Comparison of ENCODE assay signal across 11 mouse cellular contexts in the genomic region with DNA sequence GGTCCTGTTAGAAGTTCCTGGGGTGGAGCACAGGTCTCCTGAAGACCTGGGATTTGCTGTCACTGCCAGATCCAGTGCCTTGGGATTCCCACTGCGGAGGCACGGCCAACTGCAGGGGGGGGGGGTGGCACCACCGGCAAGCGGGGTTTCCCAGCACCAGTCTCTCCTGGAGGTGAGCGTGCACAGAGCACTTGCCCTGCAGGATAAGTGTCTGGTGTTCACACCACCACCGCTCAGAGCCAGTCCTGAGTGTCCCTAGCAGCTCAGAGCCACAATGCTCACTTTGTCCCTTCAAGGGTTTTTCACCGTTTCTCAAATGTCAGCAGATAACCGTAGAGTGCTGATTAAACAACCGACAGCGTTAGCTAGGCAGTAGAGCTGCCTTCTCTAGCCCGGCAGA. TPM values are rescaled to one million over a fixed set of nuclear protein-coding genes. Genes with fewer than 3 reads are reported as not detected.
A peak's percentile ranks its signal among the peaks of the same experiment; 100 is the strongest.
DNase-seq lines count a peak whose midpoint lies in the region; ATAC-seq and TF ChIP-seq lines count a peak whose summit lies in the region.
"Had no signal": no experiment of that assay in that cellular context is flagged by ENCODE, and none has a peak within 500 bp of the region (broad histone marks: within the 10 kb centered on the region; RNA-seq: fewer than 3 reads in every experiment).

No protein-coding gene starts in this region.

- ATAC-seq in kidney, postnatal 0 days (replicated peaks; ENCODE audit: low FRiP score, low read depth) = 0 out of 2 replicates have a peak, but pooled peaks have one; percentile 41
- peak; percentile 21; the same call in 1 of the 2 replicates for ATAC-seq in forebrain, embryonic 11.5 days (replicated peaks; ENCODE audit: low FRiP score)
- ATAC-seq in intestine, postnatal 0 days = no peak
- no peak for ATAC-seq in neural tube, embryonic 12.5 days (ENCODE audit: low FRiP score, low read depth)
- no peak for ATAC-seq in activated CD4-positive, CD25-positive, alpha-beta regulatory T cell, adult 4 months

- 23% methylated on average over 11 of the region's 11 CpGs for WGBS in kidney, postnatal 0 days
- WGBS in forebrain, embryonic 11.5 days = 19% methylated on average over 11 of the region's 11 CpGs
- 19% methylated on average over 11 of the region's 11 CpGs for WGBS in intestine, postnatal 0 days
- WGBS in neural tube, embryonic 12.5 days = 24% methylated on average over 11 of the region's 11 CpGs

- no peak overlapping the region for H3K9ac ChIP-seq in kidney, postnatal 0 days (ENCODE audit: low read depth, low read length)
- H3K9ac ChIP-seq in forebrain, embryonic 11.5 days (ENCODE audit: low read length) = no peak overlapping the region
- 0 out of 2 replicates have a peak overlapping the region, but pooled peaks have one; percentile 31 for H3K9ac ChIP-seq in intestine, postnatal 0 days (ENCODE audit: low read depth, low read length)
- no peak overlapping the region for H3K9ac ChIP-seq in neural tube, embryonic 12.5 days

- H3K9me3 ChIP-seq in kidney, postnatal 0 days (replicated peaks; ENCODE audit: low read length) = no peaks in the 10 kb centered on the region
- H3K9me3 ChIP-seq in forebrain, embryonic 11.5 days (ENCODE audit: control insufficient read depth, low read length) = no peaks in the 10 kb centered on the region
- H3K9me3 ChIP-seq in intestine, postnatal 0 days (ENCODE audit: control insufficient read depth) = no peaks in the 10 kb centered on the region
- H3K9me3 ChIP-seq in neural tube, embryonic 12.5 days = no peaks in the 10 kb centered on the region

- H3K27me3 ChIP-seq in kidney, postnatal 0 days (ENCODE audit: insufficient read depth, low read length) = no peaks in the 10 kb centered on the region
- H3K27me3 ChIP-seq in forebrain, embryonic 11.5 days (ENCODE audit: control insufficient read depth, insufficient read depth, low read length) = no peaks in the 10 kb centered on the region
- H3K27me3 ChIP-seq in intestine, postnatal 0 days (replicated peaks; ENCODE audit: control insufficient read depth, insufficient read depth, low read length) = no peaks in the 10 kb centered on the region
- H3K27me3 ChIP-seq in neural tube, embryonic 12.5 days (replicated peaks) = no peaks in the 10 kb centered on the region
- H3K27me3 ChIP-seq: Patski had no signal

- TF ChIP-seq CTCF in kidney, postnatal 0 days (IDR thresholded peaks at IDR 0.05; ENCODE audit: low read depth) = no peak
- TF ChIP-seq CTCF in intestine, postnatal 0 days (IDR thresholded peaks at IDR 0.05; ENCODE audit: low read depth) = no peak

- no peaks in the 10 kb centered on the region for H3K36me3 ChIP-seq in kidney, postnatal 0 days (ENCODE audit: insufficient read depth, low read length)
- H3K36me3 ChIP-seq in forebrain, embryonic 11.5 days (ENCODE audit: control insufficient read depth, insufficient read depth, low read length) = no peaks in the 10 kb centered on the region
- H3K36me3 ChIP-seq in intestine, postnatal 0 days (ENCODE audit: control insufficient read depth, insufficient read depth) = no peaks in the 10 kb centered on the region
- no peaks in the 10 kb centered on the region for H3K36me3 ChIP-seq in neural tube, embryonic 12.5 days

- no peak for DNase-seq in kidney, postnatal 0 days (ENCODE audit: low spot score)
- DNase-seq in kidney, adult 18-20 months = no peak
- no peak for DNase-seq in forebrain, embryonic 11.5 days (ENCODE audit: low spot score)
- no peak for DNase-seq in spleen, postnatal 4 days (ENCODE audit: low spot score in 2 of 2)
- no peak for DNase-seq in frontal cortex, postnatal 10 days (ENCODE audit: low spot score in 2 of 2)
- DNase-seq: kidney, adult 9 months; thymus, adult 2 months had no signal

- peak overlapping the region; percentile 23; the same call in 1 of the 2 replicates for H3K4me2 ChIP-seq in kidney, postnatal 0 days (ENCODE audit: low read length)
- H3K4me2 ChIP-seq in forebrain, embryonic 11.5 days (ENCODE audit: low read depth, low read length, severe bottlenecking) = no peak overlapping the region
- peak overlapping the region; percentile 35 for H3K4me2 ChIP-seq in intestine, postnatal 0 days (replicated peaks; ENCODE audit: low read depth)
- peak overlapping the region; percentile 34; the same call in 1 of the 2 replicates for H3K4me2 ChIP-seq in neural tube, embryonic 12.5 days (replicated peaks)

- 0 out of 2 replicates have a peak, but pooled peaks cover 4% of the 10 kb centered on the region for H3K4me1 ChIP-seq in kidney, postnatal 0 days (replicated peaks; ENCODE audit: insufficient read depth, low read length)
- H3K4me1 ChIP-seq in forebrain, embryonic 11.5 days (replicated peaks; ENCODE audit: control insufficient read depth, insufficient read depth, low read length) = no peaks in the 10 kb centered on the region; the same call in 1 of the 2 replicates
- H3K4me1 ChIP-seq in intestine, postnatal 0 days (replicated peaks; ENCODE audit: control insufficient read depth, insufficient read depth, low read length) = 0 out of 2 replicates have a peak, but pooled peaks cover 3% of the 10 kb centered on the region
- H3K4me1 ChIP-seq in neural tube, embryonic 12.5 days = peaks cover 12% of the 10 kb centered on the region

- no peak overlapping the region for H3K27ac ChIP-seq in kidney, postnatal 0 days
- H3K27ac ChIP-seq in forebrain, embryonic 11.5 days (ENCODE audit: low read depth, low read length) = no peak overlapping the region
- H3K27ac ChIP-seq in intestine, postnatal 0 days (ENCODE audit: low read depth, low read length) = no peak overlapping the region
- H3K27ac ChIP-seq in neural tube, embryonic 12.5 days = no peak overlapping the region

- H3K4me3 ChIP-seq in kidney, postnatal 0 days (replicated peaks; ENCODE audit: low read depth, low read length) = no peak overlapping the region
- H3K4me3 ChIP-seq in forebrain, embryonic 11.5 days (ENCODE audit: low read depth, low read length) = no peak overlapping the region
- H3K4me3 ChIP-seq in intestine, postnatal 0 days (ENCODE audit: low read depth, low read length) = no peak overlapping the region; the same call in 1 of the 2 replicates
- no peak overlapping the region for H3K4me3 ChIP-seq in neural tube, embryonic 12.5 days

RNA-seq across cellular contexts. Expression of gene Bcar3, which starts 22.7 kb away (rescaled TPM):
- 18.8 and 20.7 TPM in 2 replicates for polyA plus RNA-seq in kidney, postnatal 0 days (2015; fragmentation: Nextera tagmentation; extraction: Ambion mirVana)
- 12.5 and 14.5 TPM in 2 replicates for polyA plus RNA-seq in forebrain, embryonic 11.5 days (2014; fragmentation: Nextera tagmentation; extraction: Ambion mirVana)
- 33.5 and 33.8 TPM in 2 replicates for polyA plus RNA-seq in intestine, postnatal 0 days (2015; fragmentation: Nextera tagmentation; extraction: Ambion mirVana)
- 13.2 and 14.0 TPM in 2 replicates for polyA plus RNA-seq in neural tube, embryonic 12.5 days (2016; fragmentation: Nextera tagmentation; extraction: Ambion mirVana)
- under 1 TPM; 0.61 to 0.70 TPM for polyA plus RNA-seq in activated CD4-positive, CD25-positive, alpha-beta regulatory T cell, adult 4 months (2017; shearing (Covaris generic))

RNA-seq across cellular contexts. Expression of gene Dnttip2, which starts 42.4 kb away (rescaled TPM):
- 60.4 and 62.2 TPM in 2 replicates for polyA plus RNA-seq in kidney, postnatal 0 days (2015; fragmentation: Nextera tagmentation; extraction: Ambion mirVana)
- 85.2 and 92.3 TPM in 2 replicates for polyA plus RNA-seq in forebrain, embryonic 11.5 days (2014; fragmentation: Nextera tagmentation; extraction: Ambion mirVana)
- 42.4 and 44.9 TPM in 2 replicates for polyA plus RNA-seq in intestine, postnatal 0 days (2015; fragmentation: Nextera tagmentation; extraction: Ambion mirVana)
- 70.4 and 72.8 TPM in 2 replicates for polyA plus RNA-seq in neural tube, embryonic 12.5 days (2016; fragmentation: Nextera tagmentation; extraction: Ambion mirVana)
- polyA plus RNA-seq in activated CD4-positive, CD25-positive, alpha-beta regulatory T cell, adult 4 months (2017; shearing (Covaris generic)) = 100 to 1,000 TPM in 1 of 2 experiments, 10 to 100 TPM in 1; 92.1 to 105 TPM

Comparison
In these comparisons a context has a peak if more than half of its experiments do, and no peak if none do; other contexts are left out.
1. ATAC-seq: peak in kidney, postnatal 0 days (single experiment) and forebrain, embryonic 11.5 days (single experiment); none in intestine, postnatal 0 days (single experiment), neural tube, embryonic 12.5 days (single experiment) and activated CD4-positive, CD25-positive, alpha-beta regulatory T cell, adult 4 months (single experiment).